Mouse (Mus musculus) liver, postnatal 0 days (tissue): Measurements from ENCODE around the gene Srgap1.

Source experiments
- CTCF ChIP-seq: sonication (generic); IDR thresholded peaks from 2 replicates; pipeline ENCODE4 v1.5.1; 2016; ENCODE audit warnings: antibody characterized with exemption, low read depth
- EP300 ChIP-seq: IDR thresholded peaks from 2 replicates; pipeline ENCODE4 v1.6.1; 2016; ENCODE audit warnings: antibody characterized with exemption, low read depth, mild to moderate bottlenecking

- TF ChIP-seq EP300 (no peak), CTCF (0 out of 2 replicates have a peak, but pooled peaks have one; percentile 5)
Observed at GRCm38 (mm10) chr10:121805933-121806341, 241.2 kb downstream of the Srgap1 start.
